Mouse (Mus musculus): Measurements from ENCODE around the gene 1700010B08Rik.

DNA sequence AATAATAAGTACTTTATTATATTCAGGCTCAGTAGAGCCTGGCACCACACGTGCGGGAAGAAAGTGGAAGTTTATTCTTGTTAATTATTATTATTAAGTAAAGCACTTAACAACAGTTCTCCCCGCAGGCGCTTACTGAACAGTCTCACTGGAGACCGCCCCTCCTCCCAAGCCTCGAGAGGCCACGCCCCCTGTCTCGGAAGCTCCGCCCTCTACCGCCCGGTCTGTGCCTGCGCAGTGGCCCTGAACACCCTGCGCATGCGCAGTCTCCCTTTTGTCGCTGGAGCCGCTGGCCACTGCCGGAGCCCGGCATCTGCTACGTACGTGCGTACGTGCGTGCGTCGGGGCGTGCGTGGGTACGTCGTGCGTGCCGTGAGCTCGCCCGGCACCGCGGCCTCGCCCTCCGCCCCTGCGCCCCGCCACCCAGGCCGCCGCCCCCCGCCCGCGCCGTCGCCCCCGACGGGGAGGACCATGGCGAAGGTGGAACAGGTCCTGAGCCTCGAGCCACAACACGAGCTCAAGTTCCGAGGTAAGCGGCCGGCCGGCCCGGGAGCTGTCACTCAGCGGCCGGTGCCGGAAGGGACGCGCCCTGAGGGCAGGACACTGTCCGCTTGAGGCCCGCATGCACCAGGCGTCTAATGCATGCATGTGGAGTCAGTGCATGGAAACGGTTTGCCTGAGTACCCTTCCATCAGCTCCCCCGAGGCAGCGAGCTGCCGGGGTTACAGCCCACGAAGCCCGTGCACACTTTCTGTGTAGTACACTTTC is 18.2 kb downstream of the 1700010B08Rik start, which contains the start of gene Vapb:
- peak; percentile 4; the same call in 1 of the 2 replicates for TF ChIP-seq CTCF (IDR thresholded peaks at IDR 0.05; ENCODE audit: control insufficient read depth, insufficient read depth, low read length)
- 0 out of 2 replicates have a peak, but pooled peaks have one; percentile 41 for TF ChIP-seq POLR2A (IDR thresholded peaks at IDR 0.05; ENCODE audit: borderline replicate concordance, control insufficient read depth, low read depth, low read length)

Data from bone marrow, adult 2 months (tissue).